Mouse (Mus musculus) neural tube, embryonic 12.5 days (tissue): ENCODE data around the gene Catsper2. TPM values are rescaled to one million over a fixed set of nuclear protein-coding genes. Genes with fewer than 3 reads are reported as not detected.

Source experiments
- ATAC-seq: fragments of 200-750 bp; cut with Nextera tagmentation; 2 replicates; pipeline ENCODE4 v1.8.0; 2017; ENCODE audit warnings: low read depth, mild to moderate bottlenecking, moderate TSS enrichment, moderate library complexity; ENCODE audit not compliant: low FRiP score
- H3K27ac ChIP-seq: fragments of 300-500 bp; sonication (generic); 2 replicates; pipeline ENCODE4 v1.5.1; 2016
- H3K27me3 ChIP-seq: fragments of 300-500 bp; sonication (generic); replicated peaks from 2 replicates; pipeline ENCODE4 v1.6.1; 2016; ENCODE audit warnings: mild to moderate bottlenecking
- H3K36me3 ChIP-seq: fragments of 300-500 bp; sonication (generic); 2 replicates; pipeline ENCODE4 v1.6.1; 2016; ENCODE audit warnings: mild to moderate bottlenecking
- H3K4me1 ChIP-seq: fragments of 300-500 bp; sonication (generic); 2 replicates; pipeline ENCODE4 v1.6.1; 2016
- H3K4me2 ChIP-seq: fragments of 300-500 bp; sonication (generic); replicated peaks from 2 replicates; pipeline ENCODE4 v1.6.1; 2016; ENCODE audit warnings: mild to moderate bottlenecking
- H3K4me3 ChIP-seq: fragments of 300-500 bp; sonication (generic); 2 replicates; pipeline ENCODE4 v1.5.1; 2016
- H3K9ac ChIP-seq: fragments of 300-500 bp; sonication (generic); 2 replicates; pipeline ENCODE4 v1.6.1; 2016; ENCODE audit warnings: mild to moderate bottlenecking
- H3K9me3 ChIP-seq: fragments of 300-500 bp; sonication (generic); 2 replicates; pipeline ENCODE4 v1.6.1; 2016; ENCODE audit warnings: mild to moderate bottlenecking
- WGBS: fragments of 180-500 bp; shearing (Covaris S2); methylation state at CpG from one replicate; pipeline ENCODE4 v1.1.7; 2016; 5-methylcytosine and 5-hydroxymethylcytosine counted together
- polyA plus RNA-seq: library from polyadenylated mRNA; unstranded; fragments of >200 nt; fragmentation: Nextera tagmentation; extraction: Ambion mirVana; gene quantifications from 2 replicates; pipeline ENCODE4 v1.2.1, GENCODE M21; 2016

The Catsper2 gene
- 4.1 and 4.5 TPM in 2 replicates for polyA plus RNA-seq

- peaks cover 22% of the 10 kb centered on the region for H3K4me1 ChIP-seq
- H3K9ac ChIP-seq = peak within 1 kb of the TSS; percentile 98
- H3K9me3 ChIP-seq = no peaks in the 10 kb centered on the region
- peak within 1 kb of the TSS; percentile 92 for H3K27ac ChIP-seq
- ATAC-seq = peak; percentile 99
- H3K27me3 ChIP-seq = no peaks in the 10 kb centered on the region
- peak within 1 kb of the TSS; percentile 71 for H3K4me2 ChIP-seq
- H3K36me3 ChIP-seq = peaks cover 13% of the 10 kb centered on the region; the same call in 1 of the 2 replicates
- under 1% methylated on average over 68 of the region's 68 CpGs for WGBS
- H3K4me3 ChIP-seq = peak within 1 kb of the TSS; percentile 97
These were observed at the start of gene Catsper2, which contains the start of gene Pdia3 for GRCm38 (mm10) chr2:121413387-121414042. Gene Catsper2, minus strand, starts transcription at chr2:121413792. Gene Pdia3, plus strand, starts transcription at chr2:121413775.

- Histone ChIP-seq H3K4me2 (no peak overlapping the region), H3K27me3 (no peaks in the 10 kb centered on the region), H3K9ac (no peak overlapping the region), H3K4me1 (peaks cover 10% of the 10 kb centered on the region), H3K4me3 (no peak overlapping the region), H3K36me3 (peaks cover 10% of the 10 kb centered on the region), H3K27ac (no peak overlapping the region), H3K9me3 (no peaks in the 10 kb centered on the region)
- ATAC-seq = no peak
- whole genome bisulfite sequencing = 64% methylated on average over 2 of the region's 2 CpGs
These were observed 46.5 kb upstream of the Catsper2 start for GRCm38 (mm10) chr2:121460071-121460470.

- ATAC-seq = peak; percentile 90
- Histone ChIP-seq H3K27ac (0 out of 2 replicates have a peak within 1 kb of the TSS, but pooled peaks have one; percentile 37), H3K36me3 (peaks cover 15% of the 10 kb centered on the region), H3K9me3 (no peaks in the 10 kb centered on the region), H3K4me2 (peak within 1 kb of the TSS; percentile 69), H3K27me3 (no peaks in the 10 kb centered on the region), H3K4me3 (peak within 1 kb of the TSS; percentile 77), H3K9ac (peak within 1 kb of the TSS; percentile 73), H3K4me1 (peaks cover 10% of the 10 kb centered on the region)
- WGBS = 5% methylated on average over 41 of the region's 41 CpGs
These were observed 43.4 kb upstream of the Catsper2 start, which contains the start of gene Serinc4 for GRCm38 (mm10) chr2:121456692-121457642. Gene Serinc4, minus strand, starts transcription at chr2:121456781.

- H3K4me1 ChIP-seq = peaks cover 19% of the 10 kb centered on the region
- no peak overlapping the region for H3K27ac ChIP-seq
- peaks cover 22% of the 10 kb centered on the region for H3K36me3 ChIP-seq
- no peak overlapping the region for H3K4me2 ChIP-seq
- no peak for ATAC-seq
- no peaks in the 10 kb centered on the region for H3K9me3 ChIP-seq
- H3K4me3 ChIP-seq = no peak overlapping the region
- no peaks in the 10 kb centered on the region for H3K27me3 ChIP-seq
- H3K9ac ChIP-seq = no peak overlapping the region
- WGBS = 84% methylated on average over 5 of the region's 5 CpGs
These were observed 41.9 kb upstream of the Catsper2 start for GRCm38 (mm10) chr2:121455534-121455933.

- H3K4me1 ChIP-seq = peaks cover 25% of the 10 kb centered on the region
- H3K27ac ChIP-seq = no peak overlapping the region
- H3K36me3 ChIP-seq = peaks cover 14% of the 10 kb centered on the region
- H3K9me3 ChIP-seq = no peaks in the 10 kb centered on the region
- no peak overlapping the region for H3K4me3 ChIP-seq
- no peak for ATAC-seq
- WGBS = 93% methylated on average over 6 of the region's 6 CpGs
- H3K27me3 ChIP-seq = no peaks in the 10 kb centered on the region
- H3K4me2 ChIP-seq = no peak overlapping the region
- H3K9ac ChIP-seq = no peak overlapping the region
These were observed 40.3 kb upstream of the Catsper2 start for GRCm38 (mm10) chr2:121453917-121454316.

- no peaks in the 10 kb centered on the region for H3K9me3 ChIP-seq
- WGBS = 83% methylated on average over 4 of the region's 4 CpGs
- no peak within 1 kb of the TSS for H3K4me3 ChIP-seq
- H3K27me3 ChIP-seq = no peaks in the 10 kb centered on the region
- peaks cover 12% of the 10 kb centered on the region for H3K36me3 ChIP-seq
- H3K9ac ChIP-seq = no peak within 1 kb of the TSS
- H3K27ac ChIP-seq = no peak within 1 kb of the TSS
- ATAC-seq = no peak
- peaks cover 27% of the 10 kb centered on the region for H3K4me1 ChIP-seq
- H3K4me2 ChIP-seq = no peak within 1 kb of the TSS
These were observed 39.4 kb upstream of the Catsper2 start, which contains the start of gene Hypk for GRCm38 (mm10) chr2:121452990-121453389. Gene Hypk, plus strand, starts transcription at chr2:121453290.

GRCm38 (mm10) chr2:121452361-121452760, 38.8 kb upstream of the Catsper2 start:
- Histone ChIP-seq H3K4me2 (no peak overlapping the region), H3K4me1 (peaks cover 22% of the 10 kb centered on the region)

GRCm38 (mm10) chr2:121450093-121450492, 36.5 kb upstream of the Catsper2 start:
- H3K27me3 ChIP-seq = no peaks in the 10 kb centered on the region
- peak overlapping the region; percentile 84 for H3K4me2 ChIP-seq
- peaks cover 12% of the 10 kb centered on the region for H3K36me3 ChIP-seq
- peaks cover 19% of the 10 kb centered on the region for H3K4me1 ChIP-seq
- 3% methylated on average over 7 of the region's 7 CpGs for WGBS
- peak overlapping the region; percentile 96 for H3K9ac ChIP-seq
- H3K9me3 ChIP-seq = no peaks in the 10 kb centered on the region
- peak; percentile 2; the same call in 1 of the 2 replicates for ATAC-seq
- no peak overlapping the region for H3K27ac ChIP-seq
- peak overlapping the region; percentile 93 for H3K4me3 ChIP-seq

More at GRCm38 (mm10) chr2:121452361-121452760, 38.8 kb upstream of the Catsper2 start:
- Histone ChIP-seq H3K27me3 (no peaks in the 10 kb centered on the region), H3K4me3 (no peak overlapping the region), H3K9me3 (no peaks in the 10 kb centered on the region), H3K36me3 (peaks cover 12% of the 10 kb centered on the region), H3K27ac (no peak overlapping the region), H3K9ac (no peak overlapping the region)
- ATAC-seq = no peak
- 82% methylated on average over 4 of the region's 4 CpGs for WGBS

GRCm38 (mm10) chr2:121449545-121450011, 36.0 kb upstream of the Catsper2 start:
- WGBS = under 1% methylated on average over 52 of the region's 54 CpGs
- Histone ChIP-seq H3K9ac (peak overlapping the region; percentile 96), H3K4me1 (peaks cover 19% of the 10 kb centered on the region), H3K27me3 (no peaks in the 10 kb centered on the region), H3K4me2 (peak overlapping the region; percentile 84), H3K27ac (peak overlapping the region; percentile 89), H3K9me3 (no peaks in the 10 kb centered on the region), H3K36me3 (peaks cover 12% of the 10 kb centered on the region), H3K4me3 (peak overlapping the region; percentile 93)
- ATAC-seq = peak; percentile 76

GRCm38 (mm10) chr2:121448739-121449535, 35.3 kb upstream of the Catsper2 start, which contains the start of gene Serf2:
Gene Serf2, plus strand, starts transcription at chr2:121449195.
- under 1% methylated on average over 73 of the region's 74 CpGs for WGBS
- peak within 1 kb of the TSS; percentile 89 for H3K27ac ChIP-seq
- ATAC-seq = peak; percentile 97

GRCm38 (mm10) chr2:121448136-121448535, 34.5 kb upstream of the Catsper2 start:
- Histone ChIP-seq H3K4me3 (peak overlapping the region; percentile 93), H3K36me3 (peaks cover 12% of the 10 kb centered on the region), H3K27ac (0 out of 2 replicates have a peak overlapping the region, but pooled peaks have one; percentile 8), H3K9ac (peak overlapping the region; percentile 29; the same call in 1 of the 2 replicates), H3K4me1 (peaks cover 19% of the 10 kb centered on the region), H3K27me3 (peaks cover 3% of the 10 kb centered on the region; the same call in 1 of the 2 replicates), H3K4me2 (peak overlapping the region; percentile 84), H3K9me3 (no peaks in the 10 kb centered on the region)
- no peak for ATAC-seq
- WGBS = 19% methylated on average over 9 of the region's 9 CpGs

More at GRCm38 (mm10) chr2:121448739-121449535, 35.3 kb upstream of the Catsper2 start, which contains the start of gene Serf2:
- peak within 1 kb of the TSS; percentile 93 for H3K4me3 ChIP-seq
- peaks cover 12% of the 10 kb centered on the region for H3K36me3 ChIP-seq
- peak within 1 kb of the TSS; percentile 96 for H3K9ac ChIP-seq
- H3K4me2 ChIP-seq = peak within 1 kb of the TSS; percentile 84
- H3K4me1 ChIP-seq = peaks cover 19% of the 10 kb centered on the region
- H3K9me3 ChIP-seq = no peaks in the 10 kb centered on the region
- H3K27me3 ChIP-seq = no peaks in the 10 kb centered on the region
